Mouse (Mus musculus): ENCODE measurements at regions not wholly inside any gene's neighbourhood (a gene's known extent, or its start where the extent isn't known, plus 50 kb on each side); places are given as distances from the start of the nearest gene placed in this dataset.

- TF ChIP-seq EP300 (IDR thresholded peaks at IDR 0.05) (no peak), CTCF (IDR thresholded peaks at IDR 0.05) (no peak)
- no peaks in the 10 kb centered on the region for H3K27me3 ChIP-seq (replicated peaks; ENCODE audit: insufficient read depth, low read length)
- DNase-seq (ENCODE audit: low spot score) = no peak
- no peak for ATAC-seq
- H3K27ac ChIP-seq (ENCODE audit: low read length) = no peak overlapping the region
- H3K9ac ChIP-seq (replicated peaks; ENCODE audit: low read depth) = no peak overlapping the region
- 75% methylated on average over 6 of the region's 6 CpGs for WGBS
- H3K9me3 ChIP-seq (ENCODE audit: low read length) = no peaks in the 10 kb centered on the region
- no peaks in the 10 kb centered on the region for H3K4me1 ChIP-seq (ENCODE audit: insufficient read depth, low read depth, low read length)
- H3K36me3 ChIP-seq (ENCODE audit: insufficient read depth, low read length) = no peaks in the 10 kb centered on the region
- H3K4me2 ChIP-seq (replicated peaks; ENCODE audit: low read depth, low read length) = no peak overlapping the region
- H3K4me3 ChIP-seq (ENCODE audit: low read depth, low read length) = no peak overlapping the region
Measured at GRCm38 (mm10) chr13:53055697-53056096, 74.8 kb upstream of the Nfil3 start.

GRCm38 (mm10) chr13:53053211-53053610 is 72.3 kb upstream of the Nfil3 start:
- no peak overlapping the region for H3K27ac ChIP-seq (ENCODE audit: low read length)
- H3K9ac ChIP-seq (replicated peaks; ENCODE audit: low read depth) = no peak overlapping the region
- no peak for DNase-seq (ENCODE audit: low spot score)
- TF ChIP-seq EP300 (IDR thresholded peaks at IDR 0.05) = no peak
- TF ChIP-seq CTCF (IDR thresholded peaks at IDR 0.05) = no peak
- H3K4me2 ChIP-seq (replicated peaks; ENCODE audit: low read depth, low read length) = no peak overlapping the region
- 85% methylated on average over 8 of the region's 8 CpGs for WGBS
- H3K9me3 ChIP-seq (ENCODE audit: low read length) = no peaks in the 10 kb centered on the region
- no peak for ATAC-seq
- no peaks in the 10 kb centered on the region for H3K36me3 ChIP-seq (ENCODE audit: insufficient read depth, low read length)
- no peaks in the 10 kb centered on the region for H3K27me3 ChIP-seq (replicated peaks; ENCODE audit: insufficient read depth, low read length)
- no peaks in the 10 kb centered on the region for H3K4me1 ChIP-seq (ENCODE audit: insufficient read depth, low read depth, low read length)
- H3K4me3 ChIP-seq (ENCODE audit: low read depth, low read length) = no peak overlapping the region

GRCm38 (mm10) chr13:53052806-53053205 is 71.9 kb upstream of the Nfil3 start:
- no peak overlapping the region for H3K9ac ChIP-seq (replicated peaks; ENCODE audit: low read depth)
- no peaks in the 10 kb centered on the region for H3K4me1 ChIP-seq (ENCODE audit: insufficient read depth, low read depth, low read length)
- H3K9me3 ChIP-seq (ENCODE audit: low read length) = no peaks in the 10 kb centered on the region
- no peaks in the 10 kb centered on the region for H3K36me3 ChIP-seq (ENCODE audit: insufficient read depth, low read length)
- 87% methylated on average over 14 of the region's 14 CpGs for WGBS
- no peaks in the 10 kb centered on the region for H3K27me3 ChIP-seq (replicated peaks; ENCODE audit: insufficient read depth, low read length)
- no peak for TF ChIP-seq EP300 (IDR thresholded peaks at IDR 0.05)
- TF ChIP-seq CTCF (IDR thresholded peaks at IDR 0.05) = no peak
- H3K4me2 ChIP-seq (replicated peaks; ENCODE audit: low read depth, low read length) = no peak overlapping the region
- ATAC-seq (no peak), DNase-seq (ENCODE audit: low spot score) (no peak)
- no peak overlapping the region for H3K4me3 ChIP-seq (ENCODE audit: low read depth, low read length)
- H3K27ac ChIP-seq (ENCODE audit: low read length) = no peak overlapping the region

- Histone ChIP-seq H3K4me1 (ENCODE audit: insufficient read depth, low read depth, low read length) (no peaks in the 10 kb centered on the region), H3K4me2 (replicated peaks; ENCODE audit: low read depth, low read length) (no peak overlapping the region), H3K27ac (ENCODE audit: low read length) (no peak overlapping the region), H3K9me3 (ENCODE audit: low read length) (no peaks in the 10 kb centered on the region), H3K36me3 (ENCODE audit: insufficient read depth, low read length) (no peaks in the 10 kb centered on the region), H3K9ac (replicated peaks; ENCODE audit: low read depth) (no peak overlapping the region), H3K4me3 (ENCODE audit: low read depth, low read length) (no peak overlapping the region), H3K27me3 (replicated peaks; ENCODE audit: insufficient read depth, low read length) (no peaks in the 10 kb centered on the region)
- ATAC-seq (no peak), DNase-seq (ENCODE audit: low spot score) (no peak)
- no peak for TF ChIP-seq EP300 (IDR thresholded peaks at IDR 0.05)
- TF ChIP-seq CTCF (IDR thresholded peaks at IDR 0.05) = no peak
- 54% methylated on average over 10 of the region's 10 CpGs for WGBS
Measured at GRCm38 (mm10) chr13:53052188-53052587, 71.3 kb upstream of the Nfil3 start.

- WGBS = 79% methylated on average over 6 of the region's 6 CpGs
Measured at GRCm38 (mm10) chr13:53051386-53051785, 70.5 kb upstream of the Nfil3 start.

GRCm38 (mm10) chr13:53049176-53049575 is 68.3 kb upstream of the Nfil3 start:
- ATAC-seq (no peak), DNase-seq (ENCODE audit: low spot score) (no peak)
- WGBS = 87% methylated on average over 15 of the region's 15 CpGs
- no peaks in the 10 kb centered on the region for H3K4me1 ChIP-seq (ENCODE audit: insufficient read depth, low read depth, low read length)
- H3K27ac ChIP-seq (ENCODE audit: low read length) = no peak overlapping the region
- H3K36me3 ChIP-seq (ENCODE audit: insufficient read depth, low read length) = no peaks in the 10 kb centered on the region
- H3K4me3 ChIP-seq (ENCODE audit: low read depth, low read length) = no peak overlapping the region
- H3K27me3 ChIP-seq (replicated peaks; ENCODE audit: insufficient read depth, low read length) = no peaks in the 10 kb centered on the region
- no peaks in the 10 kb centered on the region for H3K9me3 ChIP-seq (ENCODE audit: low read length)
- H3K9ac ChIP-seq (replicated peaks; ENCODE audit: low read depth) = no peak overlapping the region
- TF ChIP-seq EP300 (IDR thresholded peaks at IDR 0.05) (no peak), CTCF (IDR thresholded peaks at IDR 0.05) (no peak)
- H3K4me2 ChIP-seq (replicated peaks; ENCODE audit: low read depth, low read length) = no peak overlapping the region

More at GRCm38 (mm10) chr13:53051386-53051785, 70.5 kb upstream of the Nfil3 start:
- Histone ChIP-seq H3K4me1 (ENCODE audit: insufficient read depth, low read depth, low read length) (no peaks in the 10 kb centered on the region), H3K27me3 (replicated peaks; ENCODE audit: insufficient read depth, low read length) (no peaks in the 10 kb centered on the region), H3K4me3 (ENCODE audit: low read depth, low read length) (no peak overlapping the region), H3K9ac (replicated peaks; ENCODE audit: low read depth) (no peak overlapping the region), H3K36me3 (ENCODE audit: insufficient read depth, low read length) (no peaks in the 10 kb centered on the region), H3K4me2 (replicated peaks; ENCODE audit: low read depth, low read length) (no peak overlapping the region), H3K27ac (ENCODE audit: low read length) (no peak overlapping the region), H3K9me3 (ENCODE audit: low read length) (no peaks in the 10 kb centered on the region)
- TF ChIP-seq EP300 (IDR thresholded peaks at IDR 0.05) (no peak), CTCF (IDR thresholded peaks at IDR 0.05) (no peak)
- DNase-seq (ENCODE audit: low spot score) = no peak
- no peak for ATAC-seq
